Mouse (Mus musculus): ENCODE results near the gene Kcnq2. TPM values are rescaled to one million over a fixed set of nuclear protein-coding genes. Genes with fewer than 3 reads are reported as not detected.
A peak's percentile ranks its signal among the peaks of the same experiment; 100 is the strongest.

Kcnq2 gene
- polyA plus RNA-seq, 1 experiment from 2014 or later: 0.17 TPM

DNA sequence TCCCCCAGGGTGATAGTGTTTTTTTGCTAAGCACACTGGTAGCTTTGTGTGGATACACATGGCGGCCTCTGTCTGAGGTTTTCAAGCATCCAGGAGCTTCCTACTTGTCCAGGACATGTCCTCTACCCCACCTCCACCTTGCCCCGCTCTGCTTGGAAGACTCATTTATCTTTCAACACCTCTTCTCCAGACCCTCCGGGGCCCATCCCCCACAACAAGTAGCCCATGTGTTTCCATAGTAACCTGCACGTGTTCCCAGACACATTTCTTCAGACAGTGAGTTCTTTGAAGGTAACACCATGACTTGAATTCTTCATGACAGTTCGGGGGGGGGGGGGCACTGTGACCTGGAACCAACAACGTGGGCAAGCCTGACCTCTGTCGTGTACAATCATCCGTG lies 77.8 kb downstream of the Kcnq2 start:
- H3K36me3 ChIP-seq (ENCODE audit: control insufficient read depth, insufficient read depth, low read length): no peaks in the 10 kb centered on the region
- H3K4me3 ChIP-seq (ENCODE audit: low read depth, low read length): no peak overlapping the region
- H3K4me1 ChIP-seq (ENCODE audit: control insufficient read depth, insufficient read depth, low read length): no peaks in the 10 kb centered on the region
- WGBS (ENCODE audit: insufficient replicate concordance): 38% methylated on average over 8 of the region's 8 CpGs
- ATAC-seq (replicated peaks; ENCODE audit: insufficient number of reproducible peaks, low FRiP score, low TSS enrichment): no peak
- no peak overlapping the region for H3K4me2 ChIP-seq
- peaks cover 28% of the 10 kb centered on the region for H3K27me3 ChIP-seq (ENCODE audit: control insufficient read depth, insufficient read depth, low read length)
- H3K27ac ChIP-seq (ENCODE audit: low read depth, low read length): no peak overlapping the region
- no peak overlapping the region for H3K9ac ChIP-seq (ENCODE audit: low read depth, low read length)
- H3K9me3 ChIP-seq (replicated peaks; ENCODE audit: control insufficient read depth, low read length): no peaks in the 10 kb centered on the region

GRCm38 (mm10) chr2:181052171-181052570 lies 82.9 kb downstream of the Kcnq2 start:
- 84% methylated on average over 1 of the region's 1 CpGs for WGBS (ENCODE audit: insufficient replicate concordance)
- Histone ChIP-seq H3K9me3 (replicated peaks; ENCODE audit: control insufficient read depth, low read length) (no peaks in the 10 kb centered on the region), H3K4me1 (ENCODE audit: control insufficient read depth, insufficient read depth, low read length) (no peaks in the 10 kb centered on the region), H3K36me3 (ENCODE audit: control insufficient read depth, insufficient read depth, low read length) (no peaks in the 10 kb centered on the region), H3K4me3 (ENCODE audit: low read depth, low read length) (no peak overlapping the region), H3K9ac (ENCODE audit: low read depth, low read length) (no peak overlapping the region), H3K4me2 (no peak overlapping the region), H3K27me3 (ENCODE audit: control insufficient read depth, insufficient read depth, low read length) (peaks cover 43% of the 10 kb centered on the region), H3K27ac (ENCODE audit: low read depth, low read length) (no peak overlapping the region)
- ATAC-seq (replicated peaks; ENCODE audit: insufficient number of reproducible peaks, low FRiP score, low TSS enrichment): no peak

- 75% methylated on average over 9 of the region's 9 CpGs for WGBS (ENCODE audit: insufficient replicate concordance)
- no peaks in the 10 kb centered on the region for H3K9me3 ChIP-seq (replicated peaks; ENCODE audit: control insufficient read depth, low read length)
- H3K4me2 ChIP-seq: no peak overlapping the region
- H3K4me1 ChIP-seq (ENCODE audit: control insufficient read depth, insufficient read depth, low read length): 0 out of 2 replicates have a peak, but pooled peaks cover 2% of the 10 kb centered on the region
- no peaks in the 10 kb centered on the region for H3K36me3 ChIP-seq (ENCODE audit: control insufficient read depth, insufficient read depth, low read length)
- no peak overlapping the region for H3K27ac ChIP-seq (ENCODE audit: low read depth, low read length)
- no peak overlapping the region for H3K4me3 ChIP-seq (ENCODE audit: low read depth, low read length)
- peaks cover 38% of the 10 kb centered on the region for H3K27me3 ChIP-seq (ENCODE audit: control insufficient read depth, insufficient read depth, low read length)
- no peak for ATAC-seq (replicated peaks; ENCODE audit: insufficient number of reproducible peaks, low FRiP score, low TSS enrichment)
- no peak overlapping the region for H3K9ac ChIP-seq (ENCODE audit: low read depth, low read length)
Measured at GRCm38 (mm10) chr2:181048986-181049385, 86.1 kb downstream of the Kcnq2 start.

- H3K4me1 ChIP-seq (ENCODE audit: control insufficient read depth, insufficient read depth, low read length): 0 out of 2 replicates have a peak, but pooled peaks cover 4% of the 10 kb centered on the region
- H3K4me2 ChIP-seq: no peak overlapping the region
- no peak overlapping the region for H3K27ac ChIP-seq (ENCODE audit: low read depth, low read length)
- WGBS (ENCODE audit: insufficient replicate concordance): 67% methylated on average over 7 of the region's 7 CpGs
- no peak overlapping the region for H3K9ac ChIP-seq (ENCODE audit: low read depth, low read length)
- no peak overlapping the region for H3K4me3 ChIP-seq (ENCODE audit: low read depth, low read length)
- no peaks in the 10 kb centered on the region for H3K36me3 ChIP-seq (ENCODE audit: control insufficient read depth, insufficient read depth, low read length)
- ATAC-seq (replicated peaks; ENCODE audit: insufficient number of reproducible peaks, low FRiP score, low TSS enrichment): no peak
- no peaks in the 10 kb centered on the region for H3K9me3 ChIP-seq (replicated peaks; ENCODE audit: control insufficient read depth, low read length)
- peaks cover 39% of the 10 kb centered on the region for H3K27me3 ChIP-seq (ENCODE audit: control insufficient read depth, insufficient read depth, low read length)
Measured at GRCm38 (mm10) chr2:181048252-181048945, 86.7 kb downstream of the Kcnq2 start.

- peaks cover 63% of the 10 kb centered on the region for H3K27me3 ChIP-seq (ENCODE audit: control insufficient read depth, insufficient read depth, low read length)
- 25% methylated on average over 3 of the region's 3 CpGs for WGBS (ENCODE audit: insufficient replicate concordance)
- H3K36me3 ChIP-seq (ENCODE audit: control insufficient read depth, insufficient read depth, low read length): no peaks in the 10 kb centered on the region
- no peak overlapping the region for H3K9ac ChIP-seq (ENCODE audit: low read depth, low read length)
- no peak overlapping the region for H3K4me3 ChIP-seq (ENCODE audit: low read depth, low read length)
- H3K4me1 ChIP-seq (ENCODE audit: control insufficient read depth, insufficient read depth, low read length): 0 out of 2 replicates have a peak, but pooled peaks cover 4% of the 10 kb centered on the region
- no peak overlapping the region for H3K27ac ChIP-seq (ENCODE audit: low read depth, low read length)
- no peak overlapping the region for H3K4me2 ChIP-seq
- no peaks in the 10 kb centered on the region for H3K9me3 ChIP-seq (replicated peaks; ENCODE audit: control insufficient read depth, low read length)
- ATAC-seq (replicated peaks; ENCODE audit: insufficient number of reproducible peaks, low FRiP score, low TSS enrichment): no peak
Measured at GRCm38 (mm10) chr2:181044001-181044400, 91.1 kb downstream of the Kcnq2 start.

DNA sequence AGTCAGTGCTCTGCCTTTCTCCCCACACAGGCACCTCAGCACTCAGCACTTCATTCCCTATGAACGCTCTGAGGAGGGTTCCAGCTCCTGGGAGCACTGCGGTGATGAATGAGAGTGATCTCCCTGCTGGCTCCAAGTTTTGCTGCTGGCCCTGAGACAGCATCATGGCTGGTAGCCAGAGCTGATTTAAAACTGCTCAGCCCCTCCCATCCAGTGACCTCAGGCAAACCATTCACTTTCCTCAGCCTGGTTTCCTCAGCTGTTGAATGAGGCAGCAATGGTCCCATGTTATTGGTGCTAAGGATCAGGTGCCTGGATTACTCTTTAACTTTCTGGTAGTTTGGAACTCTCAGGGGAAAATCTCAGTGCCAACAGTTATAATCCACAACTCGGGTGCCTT lies 91.7 kb downstream of the Kcnq2 start, which contains the start of gene Chrna4:
Gene Chrna4 (minus strand): TSS at position 110 of the 400 bp plus-strand sequence.
- no peak within 1 kb of the TSS for H3K9ac ChIP-seq (ENCODE audit: low read depth, low read length)
- no peak within 1 kb of the TSS for H3K4me3 ChIP-seq (ENCODE audit: low read depth, low read length)
- H3K9me3 ChIP-seq (replicated peaks; ENCODE audit: control insufficient read depth, low read length): no peaks in the 10 kb centered on the region
- no peak for ATAC-seq (replicated peaks; ENCODE audit: insufficient number of reproducible peaks, low FRiP score, low TSS enrichment)
- no peak within 1 kb of the TSS for H3K27ac ChIP-seq (ENCODE audit: low read depth, low read length)
- WGBS (ENCODE audit: insufficient replicate concordance): 56% methylated on average over 3 of the region's 3 CpGs
- H3K27me3 ChIP-seq (ENCODE audit: control insufficient read depth, insufficient read depth, low read length): peaks cover 63% of the 10 kb centered on the region
- H3K4me1 ChIP-seq (ENCODE audit: control insufficient read depth, insufficient read depth, low read length): 0 out of 2 replicates have a peak, but pooled peaks cover 4% of the 10 kb centered on the region
- H3K36me3 ChIP-seq (ENCODE audit: control insufficient read depth, insufficient read depth, low read length): no peaks in the 10 kb centered on the region
- H3K4me2 ChIP-seq: no peak within 1 kb of the TSS

GRCm38 (mm10) chr2:181042376-181042775 lies 92.7 kb downstream of the Kcnq2 start:
- Histone ChIP-seq H3K4me3 (ENCODE audit: low read depth, low read length) (no peak overlapping the region), H3K36me3 (ENCODE audit: control insufficient read depth, insufficient read depth, low read length) (no peaks in the 10 kb centered on the region), H3K9ac (ENCODE audit: low read depth, low read length) (no peak overlapping the region), H3K27me3 (ENCODE audit: control insufficient read depth, insufficient read depth, low read length) (peaks cover 71% of the 10 kb centered on the region), H3K27ac (ENCODE audit: low read depth, low read length) (no peak overlapping the region), H3K4me1 (ENCODE audit: control insufficient read depth, insufficient read depth, low read length) (0 out of 2 replicates have a peak, but pooled peaks cover 4% of the 10 kb centered on the region), H3K4me2 (no peak overlapping the region), H3K9me3 (replicated peaks; ENCODE audit: control insufficient read depth, low read length) (no peaks in the 10 kb centered on the region)
- no peak for ATAC-seq (replicated peaks; ENCODE audit: insufficient number of reproducible peaks, low FRiP score, low TSS enrichment)

GRCm38 (mm10) chr2:181041941-181042340 lies 93.2 kb downstream of the Kcnq2 start:
- H3K4me2 ChIP-seq: no peak overlapping the region
- no peak overlapping the region for H3K27ac ChIP-seq (ENCODE audit: low read depth, low read length)
- no peaks in the 10 kb centered on the region for H3K36me3 ChIP-seq (ENCODE audit: control insufficient read depth, insufficient read depth, low read length)
- 0 out of 2 replicates have a peak, but pooled peaks cover 4% of the 10 kb centered on the region for H3K4me1 ChIP-seq (ENCODE audit: control insufficient read depth, insufficient read depth, low read length)
- 1% methylated on average over 7 of the region's 7 CpGs for whole genome bisulfite sequencing (ENCODE audit: insufficient replicate concordance)
- H3K4me3 ChIP-seq (ENCODE audit: low read depth, low read length): no peak overlapping the region
- H3K9ac ChIP-seq (ENCODE audit: low read depth, low read length): no peak overlapping the region
- H3K9me3 ChIP-seq (replicated peaks; ENCODE audit: control insufficient read depth, low read length): no peaks in the 10 kb centered on the region
- ATAC-seq (replicated peaks; ENCODE audit: insufficient number of reproducible peaks, low FRiP score, low TSS enrichment): no peak
- peaks cover 72% of the 10 kb centered on the region for H3K27me3 ChIP-seq (ENCODE audit: control insufficient read depth, insufficient read depth, low read length)

DNA sequence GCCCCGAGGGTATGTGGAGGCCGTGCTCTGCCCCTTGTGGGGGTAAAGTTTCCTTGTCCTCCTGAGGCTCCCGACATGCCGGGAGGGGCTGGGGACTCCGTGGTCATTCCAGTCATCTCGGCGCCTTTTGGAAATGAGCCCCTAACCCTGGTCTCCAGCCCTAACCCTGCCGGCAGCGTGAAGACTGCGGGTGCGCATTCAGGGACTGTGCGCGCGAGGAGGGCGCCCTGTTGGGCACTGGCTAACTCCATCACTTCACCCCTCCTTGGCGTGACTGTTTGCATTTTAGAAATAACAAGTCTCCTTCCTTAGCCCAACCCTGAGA lies 95.8 kb downstream of the Kcnq2 start:
- peaks cover 90% of the 10 kb centered on the region for H3K27me3 ChIP-seq (ENCODE audit: control insufficient read depth, insufficient read depth, low read length)
- no peak for ATAC-seq (replicated peaks; ENCODE audit: insufficient number of reproducible peaks, low FRiP score, low TSS enrichment)
- no peaks in the 10 kb centered on the region for H3K36me3 ChIP-seq (ENCODE audit: control insufficient read depth, insufficient read depth, low read length)
- H3K4me2 ChIP-seq: peak overlapping the region; percentile 84
- 0% methylated on average over 16 of the region's 16 CpGs for WGBS (ENCODE audit: insufficient replicate concordance)
- H3K9me3 ChIP-seq (replicated peaks; ENCODE audit: control insufficient read depth, low read length): no peaks in the 10 kb centered on the region
- H3K4me1 ChIP-seq (ENCODE audit: control insufficient read depth, insufficient read depth, low read length): 0 out of 2 replicates have a peak, but pooled peaks cover 4% of the 10 kb centered on the region
- peak overlapping the region; percentile 50 for H3K4me3 ChIP-seq (ENCODE audit: low read depth, low read length)
- no peak overlapping the region for H3K27ac ChIP-seq (ENCODE audit: low read depth, low read length)
- no peak overlapping the region for H3K9ac ChIP-seq (ENCODE audit: low read depth, low read length)
